Mouse (Mus musculus): ENCODE measurements around the gene Gm21637.
"Not testable (repeated sequence)": the region's sequence is repeated elsewhere in the genome, so short reads cannot be mapped to it uniquely, and the experiment has no call there.

Gm21637 gene

GRCm38 (mm10) chrX:31961744-31962143 is at the start of gene Gm21637:
Gm21637 (plus strand) TSS chrX:31962044.
- not testable (repeated sequence) for DNase-seq
